Mouse (Mus musculus) stomach, postnatal 0 days (tissue): Measurements from ENCODE around the gene Xrcc6.

ENCODE experiments used
- CTCF ChIP-seq: IDR thresholded peaks from 2 replicates; pipeline ENCODE4 v1.5.1; 2016; ENCODE audit warnings: antibody characterized with exemption, low read depth, mild to moderate bottlenecking, moderate library complexity
- EP300 ChIP-seq: optimal IDR thresholded peaks from 2 replicates; pipeline ENCODE3; 2016; ENCODE audit warnings: antibody characterized with exemption

DNA sequence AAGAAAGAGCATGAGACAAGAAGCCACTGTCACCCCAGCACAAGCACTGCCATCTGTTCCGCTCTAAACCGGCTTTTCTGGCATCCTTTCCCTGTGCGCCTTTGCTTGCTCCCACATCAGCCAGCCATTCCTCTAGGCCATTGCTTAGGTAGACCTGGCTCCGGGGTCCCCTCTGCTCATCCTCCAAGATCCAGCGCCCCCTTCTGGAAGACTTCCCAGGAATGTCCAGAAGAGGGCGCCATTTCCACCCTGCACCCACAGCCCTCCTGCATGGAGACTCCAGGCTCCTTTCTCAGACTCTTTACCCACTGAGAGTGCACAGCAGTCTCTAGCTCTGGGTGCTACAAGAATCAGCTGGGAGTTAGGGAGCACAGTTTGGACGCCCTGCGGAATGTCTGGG, 31.2 kb upstream of the Xrcc6 start:
- TF ChIP-seq CTCF (peak; percentile 93), EP300 (no peak)
